Mouse (Mus musculus): Measurements from ENCODE around the gene Gm37240. TPM values are rescaled to one million over a fixed set of nuclear protein-coding genes. Genes with fewer than 3 reads are reported as not detected.

Gene Gm37240
- polyA plus RNA-seq, 1 experiment, result 0.91 TPM

DNA sequence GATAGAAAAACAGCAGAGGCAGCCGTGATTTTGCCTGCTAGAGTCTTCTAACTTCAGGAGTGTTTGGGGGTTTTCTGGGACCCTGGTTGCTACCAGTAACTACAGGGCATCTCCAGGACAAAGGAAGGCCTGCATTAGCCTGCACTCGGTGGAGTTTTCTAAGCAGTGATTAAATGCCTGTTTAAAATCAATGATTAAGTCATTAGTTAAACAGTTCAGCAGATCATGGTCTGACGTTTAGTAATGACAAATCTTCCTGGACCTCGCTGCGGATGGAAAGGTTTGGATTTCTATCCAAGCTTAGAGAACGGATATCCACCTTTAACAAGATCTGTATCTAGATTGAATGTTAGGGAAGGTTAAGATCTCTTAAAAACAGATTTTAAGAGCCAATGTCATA is 1246.8 kb downstream of the Gm37240 start:
- H3K27ac ChIP-seq (ENCODE audit: insufficient read depth, low read length), result peak overlapping the region; percentile 3
- TF ChIP-seq POLR2A (IDR thresholded peaks at IDR 0.05; ENCODE audit: insufficient read depth, low read length), result no peak
- no peak for TF ChIP-seq EP300 (IDR thresholded peaks at IDR 0.05; ENCODE audit: insufficient read depth, low read depth, low read length)

DNA sequence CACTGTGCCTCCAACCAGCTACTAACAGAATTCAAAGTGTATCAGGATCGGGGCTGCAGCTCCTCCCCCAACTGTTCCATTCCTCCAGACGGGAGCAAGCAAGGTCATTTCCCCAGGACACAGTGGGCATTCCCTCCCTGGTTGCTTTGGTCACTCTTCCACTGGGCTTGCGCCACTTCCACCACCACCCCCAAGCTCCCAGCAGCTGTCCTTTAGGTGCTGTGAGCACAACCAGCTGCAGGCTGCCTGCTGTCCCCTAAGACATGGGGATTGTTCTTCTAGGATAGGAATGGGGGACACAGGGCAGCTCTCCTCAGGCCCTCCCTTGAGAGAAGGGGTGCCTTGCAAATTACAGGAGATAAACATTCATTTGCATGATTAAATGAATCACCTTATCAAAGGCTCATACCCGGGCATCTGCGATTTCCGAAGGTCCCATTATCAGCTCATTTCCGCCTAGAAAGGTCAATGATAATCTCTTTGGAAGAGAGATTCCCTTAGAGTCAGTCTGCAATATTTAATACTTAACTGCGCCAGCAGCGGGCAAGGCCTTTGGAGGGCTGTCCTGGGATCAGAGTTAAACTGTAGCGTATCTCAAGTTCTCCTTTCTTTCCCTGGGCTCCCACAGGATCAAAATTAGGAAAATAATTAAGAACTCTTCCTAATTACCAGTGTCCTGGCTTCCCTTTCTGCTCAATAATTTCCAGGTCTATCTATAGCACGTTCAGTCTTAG is 1247.4 kb downstream of the Gm37240 start:
- no peak overlapping the region for H3K9ac ChIP-seq (ENCODE audit: low read depth, poor library complexity, severe bottlenecking)
- H3K4me1 ChIP-seq (ENCODE audit: control insufficient read depth, insufficient read depth, low read length), result peaks cover 7% of the 10 kb centered on the region
- no peaks in the 10 kb centered on the region for H3K36me3 ChIP-seq (ENCODE audit: control insufficient read depth, insufficient read depth, low read length, poor library complexity, severe bottlenecking)
- no peak overlapping the region for H3K4me3 ChIP-seq (ENCODE audit: low read depth, low read length)
- no peaks in the 10 kb centered on the region for H3K27me3 ChIP-seq (ENCODE audit: control insufficient read depth, insufficient read depth, low read length, poor library complexity, severe bottlenecking)
- no peak for TF ChIP-seq POLR2A (IDR thresholded peaks at IDR 0.05; ENCODE audit: insufficient read depth, low read length)
- peak; percentile 32; the same call in 1 of the 2 replicates for TF ChIP-seq EP300 (IDR thresholded peaks at IDR 0.05; ENCODE audit: insufficient read depth, low read depth, low read length)
- peak overlapping the region; percentile 3 for H3K27ac ChIP-seq (ENCODE audit: insufficient read depth, low read length)
- no peaks in the 10 kb centered on the region for H3K9me3 ChIP-seq (replicated peaks; ENCODE audit: control insufficient read depth, insufficient read depth, low read length, poor library complexity, severe bottlenecking)

More for the DNA sequence above, 1246.8 kb downstream of the Gm37240 start:
- no peak overlapping the region for H3K9ac ChIP-seq (ENCODE audit: low read depth, poor library complexity, severe bottlenecking)
- H3K27me3 ChIP-seq (ENCODE audit: control insufficient read depth, insufficient read depth, low read length, poor library complexity, severe bottlenecking), result no peaks in the 10 kb centered on the region
- no peaks in the 10 kb centered on the region for H3K36me3 ChIP-seq (ENCODE audit: control insufficient read depth, insufficient read depth, low read length, poor library complexity, severe bottlenecking)
- peaks cover 7% of the 10 kb centered on the region for H3K4me1 ChIP-seq (ENCODE audit: control insufficient read depth, insufficient read depth, low read length)
- H3K9me3 ChIP-seq (replicated peaks; ENCODE audit: control insufficient read depth, insufficient read depth, low read length, poor library complexity, severe bottlenecking), result no peaks in the 10 kb centered on the region
- H3K4me3 ChIP-seq (ENCODE audit: low read depth, low read length), result no peak overlapping the region

DNA sequence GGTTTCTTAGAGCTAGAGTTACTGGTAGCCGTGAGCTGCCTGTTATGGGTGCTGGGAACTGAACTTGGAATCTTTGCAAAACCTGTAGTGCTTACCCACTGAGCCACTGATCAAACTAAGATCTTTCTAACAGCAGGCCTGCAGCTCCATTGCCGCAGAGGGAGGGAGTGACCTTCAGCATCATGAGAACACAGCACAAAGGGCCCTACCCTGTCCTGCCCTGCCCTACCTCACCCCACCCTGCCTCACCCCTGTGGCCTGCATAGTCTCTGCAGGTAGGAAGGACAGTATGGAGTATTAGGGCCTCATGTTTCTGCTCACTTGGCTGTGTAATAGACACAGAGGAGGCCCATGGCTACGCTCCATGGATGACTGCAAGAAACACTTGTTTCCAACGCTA is 1248.5 kb downstream of the Gm37240 start:
- Histone ChIP-seq H3K27ac (ENCODE audit: insufficient read depth, low read length) (peak overlapping the region; percentile 48), H3K4me3 (ENCODE audit: low read depth, low read length) (no peak overlapping the region), H3K36me3 (ENCODE audit: control insufficient read depth, insufficient read depth, low read length, poor library complexity, severe bottlenecking) (no peaks in the 10 kb centered on the region), H3K4me1 (ENCODE audit: control insufficient read depth, insufficient read depth, low read length) (peaks cover 4% of the 10 kb centered on the region), H3K9ac (ENCODE audit: low read depth, poor library complexity, severe bottlenecking) (no peak overlapping the region), H3K27me3 (ENCODE audit: control insufficient read depth, insufficient read depth, low read length, poor library complexity, severe bottlenecking) (no peaks in the 10 kb centered on the region), H3K9me3 (replicated peaks; ENCODE audit: control insufficient read depth, insufficient read depth, low read length, poor library complexity, severe bottlenecking) (no peaks in the 10 kb centered on the region)
- TF ChIP-seq EP300 (IDR thresholded peaks at IDR 0.05; ENCODE audit: insufficient read depth, low read depth, low read length) (peak; percentile 99), CTCF (IDR thresholded peaks at IDR 0.05; ENCODE audit: low read depth, low read length) (no peak)

DNA sequence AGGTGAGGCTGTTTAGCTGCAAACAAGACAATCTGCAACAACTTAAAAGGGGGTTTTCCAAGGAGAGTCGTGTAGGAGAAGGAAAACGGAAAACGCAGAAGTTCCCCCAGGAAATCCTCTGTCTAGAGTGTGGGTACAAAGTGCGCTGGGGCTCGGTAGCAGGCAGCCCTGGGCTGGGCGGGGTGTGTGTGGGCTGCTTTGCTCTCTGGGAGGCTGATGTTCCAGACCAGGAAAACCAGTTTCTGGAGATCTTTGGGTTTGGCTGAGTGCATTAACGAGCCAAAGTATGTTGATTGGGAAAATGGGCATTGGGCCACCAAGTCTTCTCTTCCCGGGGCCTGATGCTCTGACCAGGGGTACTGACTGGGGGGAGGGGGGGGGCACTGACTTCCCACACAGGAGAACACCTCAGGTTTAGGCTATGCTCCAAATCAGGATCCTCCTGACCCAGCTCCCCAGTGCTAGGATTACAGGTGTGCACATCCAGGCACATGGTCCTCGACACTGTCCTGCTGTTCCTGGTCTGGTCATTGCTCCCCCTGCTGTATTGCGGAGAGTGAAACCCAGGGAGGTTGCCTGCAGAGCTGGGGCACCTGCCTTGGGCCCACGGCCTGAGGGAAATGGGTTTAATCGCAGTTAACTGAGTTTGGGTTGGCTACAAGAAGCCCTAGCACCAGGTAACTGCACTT is 1249.3 kb downstream of the Gm37240 start:
- Histone ChIP-seq H3K27ac (ENCODE audit: insufficient read depth, low read length) (peak overlapping the region; percentile 1), H3K36me3 (ENCODE audit: control insufficient read depth, insufficient read depth, low read length, poor library complexity, severe bottlenecking) (no peaks in the 10 kb centered on the region), H3K27me3 (ENCODE audit: control insufficient read depth, insufficient read depth, low read length, poor library complexity, severe bottlenecking) (no peaks in the 10 kb centered on the region), H3K9me3 (replicated peaks; ENCODE audit: control insufficient read depth, insufficient read depth, low read length, poor library complexity, severe bottlenecking) (no peaks in the 10 kb centered on the region), H3K4me1 (ENCODE audit: control insufficient read depth, insufficient read depth, low read length) (peaks cover 4% of the 10 kb centered on the region), H3K4me3 (ENCODE audit: low read depth, low read length) (no peak overlapping the region), H3K9ac (ENCODE audit: low read depth, poor library complexity, severe bottlenecking) (peak overlapping the region; percentile 17; the same call in 1 of the 2 replicates)
- TF ChIP-seq CTCF (IDR thresholded peaks at IDR 0.05; ENCODE audit: low read depth, low read length) (no peak), EP300 (IDR thresholded peaks at IDR 0.05; ENCODE audit: insufficient read depth, low read depth, low read length) (no peak), POLR2A (IDR thresholded peaks at IDR 0.05; ENCODE audit: insufficient read depth, low read length) (no peak)

DNA sequence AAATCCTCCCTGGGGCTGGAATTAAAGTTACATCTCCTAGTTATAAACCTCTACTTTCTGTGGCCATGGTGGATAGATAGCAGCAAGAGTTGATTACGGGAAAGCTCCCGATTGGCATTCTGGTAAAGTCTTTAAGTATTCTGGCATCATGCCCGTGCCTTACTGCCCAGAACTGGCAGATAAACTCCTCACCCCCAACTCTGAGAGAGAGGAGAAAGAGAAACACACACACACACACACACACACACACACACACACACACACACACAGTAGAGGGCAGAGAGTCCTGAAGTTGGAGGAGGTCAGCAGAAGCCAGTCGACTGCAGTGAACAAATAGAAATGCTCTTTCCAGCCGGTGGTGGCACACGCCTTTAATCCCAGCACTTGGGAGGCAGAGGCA is 1250.2 kb downstream of the Gm37240 start:
- Histone ChIP-seq H3K4me3 (ENCODE audit: low read depth, low read length) (no peak overlapping the region), H3K9me3 (replicated peaks; ENCODE audit: control insufficient read depth, insufficient read depth, low read length, poor library complexity, severe bottlenecking) (no peaks in the 10 kb centered on the region)

DNA sequence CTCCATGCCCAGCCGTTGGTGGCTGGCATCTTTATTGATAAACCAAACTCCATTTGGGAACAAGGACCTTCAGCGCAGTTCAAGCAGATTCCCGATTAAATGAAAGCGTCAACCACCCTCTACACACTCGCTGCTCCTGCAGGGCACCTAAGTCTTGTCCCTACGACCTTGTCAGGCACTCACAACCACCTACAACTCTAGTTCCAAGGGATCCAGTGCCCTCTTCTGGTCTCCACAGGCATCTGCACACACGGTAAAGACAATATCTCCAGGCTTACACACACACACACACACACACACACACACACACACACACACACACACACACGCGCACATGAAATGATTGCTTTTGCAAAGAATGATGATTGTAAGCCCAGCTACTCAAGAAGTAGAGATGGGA is 1255.7 kb downstream of the Gm37240 start:
- H3K36me3 ChIP-seq (ENCODE audit: control insufficient read depth, insufficient read depth, low read length, poor library complexity, severe bottlenecking), result no peaks in the 10 kb centered on the region
- TF ChIP-seq EP300 (IDR thresholded peaks at IDR 0.05; ENCODE audit: insufficient read depth, low read depth, low read length), result no peak
- no peak for TF ChIP-seq POLR2A (IDR thresholded peaks at IDR 0.05; ENCODE audit: insufficient read depth, low read length)
- no peak for TF ChIP-seq CTCF (IDR thresholded peaks at IDR 0.05; ENCODE audit: low read depth, low read length)
- no peak overlapping the region for H3K9ac ChIP-seq (ENCODE audit: low read depth, poor library complexity, severe bottlenecking)
- no peak overlapping the region for H3K27ac ChIP-seq (ENCODE audit: insufficient read depth, low read length)
- H3K27me3 ChIP-seq (ENCODE audit: control insufficient read depth, insufficient read depth, low read length, poor library complexity, severe bottlenecking), result no peaks in the 10 kb centered on the region
- no peaks in the 10 kb centered on the region for H3K9me3 ChIP-seq (replicated peaks; ENCODE audit: control insufficient read depth, insufficient read depth, low read length, poor library complexity, severe bottlenecking)
- H3K4me3 ChIP-seq (ENCODE audit: low read depth, low read length), result no peak overlapping the region
- H3K4me1 ChIP-seq (ENCODE audit: control insufficient read depth, insufficient read depth, low read length), result peaks cover 1% of the 10 kb centered on the region

More for the DNA sequence above, 1250.2 kb downstream of the Gm37240 start:
- no peak for TF ChIP-seq EP300 (IDR thresholded peaks at IDR 0.05; ENCODE audit: insufficient read depth, low read depth, low read length)
- no peak for TF ChIP-seq POLR2A (IDR thresholded peaks at IDR 0.05; ENCODE audit: insufficient read depth, low read length)
- TF ChIP-seq CTCF (IDR thresholded peaks at IDR 0.05; ENCODE audit: low read depth, low read length), result no peak
- no peaks in the 10 kb centered on the region for H3K27me3 ChIP-seq (ENCODE audit: control insufficient read depth, insufficient read depth, low read length, poor library complexity, severe bottlenecking)
- no peak overlapping the region for H3K9ac ChIP-seq (ENCODE audit: low read depth, poor library complexity, severe bottlenecking)
- no peaks in the 10 kb centered on the region for H3K36me3 ChIP-seq (ENCODE audit: control insufficient read depth, insufficient read depth, low read length, poor library complexity, severe bottlenecking)
- no peak overlapping the region for H3K27ac ChIP-seq (ENCODE audit: insufficient read depth, low read length)
- peaks cover 4% of the 10 kb centered on the region for H3K4me1 ChIP-seq (ENCODE audit: control insufficient read depth, insufficient read depth, low read length)

Measured in ES-Bruce4 (cell line).